Mouse (Mus musculus): ENCODE results near the gene Trmt11.
"Not testable (repeated sequence)": the region's sequence is repeated elsewhere in the genome, so short reads cannot be mapped to it uniquely, and the experiment has no call there.

The Trmt11 gene

GRCm38 (mm10) chr10:30566364-30566763 is 34.2 kb downstream of the Trmt11 start:
- in situ Hi-C loops (cut with MboI; ENCODE audit: low sequenced_read_pairs) = no loop called here

- in situ Hi-C loops (cut with MboI; ENCODE audit: low sequenced_read_pairs) = no loop called here
Observed at GRCm38 (mm10) chr10:30564651-30565050, 35.9 kb downstream of the Trmt11 start.

GRCm38 (mm10) chr10:30555686-30556578 is 44.6 kb downstream of the Trmt11 start:
- in situ Hi-C loops (cut with MboI; ENCODE audit: low sequenced_read_pairs) = no loop called here

GRCm38 (mm10) chr10:30552377-30552776 is 48.2 kb downstream of the Trmt11 start:
- in situ Hi-C loops (cut with MboI; ENCODE audit: low sequenced_read_pairs) = no loop called here

GRCm38 (mm10) chr10:30549974-30550373 is 50.6 kb downstream of the Trmt11 start:
- in situ Hi-C loops (cut with MboI; ENCODE audit: low sequenced_read_pairs) = no loop called here

- in situ Hi-C loops (cut with MboI; ENCODE audit: low sequenced_read_pairs) = no loop called here
Observed at GRCm38 (mm10) chr10:30538538-30538815, 62.1 kb downstream of the Trmt11 start.

- in situ Hi-C loops (cut with MboI; ENCODE audit: low sequenced_read_pairs) = no loop called here
Observed at GRCm38 (mm10) chr10:30537734-30538537, 62.6 kb downstream of the Trmt11 start.

- in situ Hi-C loops (cut with MboI; ENCODE audit: low sequenced_read_pairs) = not testable (repeated sequence)
Observed at GRCm38 (mm10) chr10:30535930-30536329, 64.6 kb downstream of the Trmt11 start.

- in situ Hi-C loops (cut with MboI; ENCODE audit: low sequenced_read_pairs) = no loop called here
Observed at GRCm38 (mm10) chr10:30527122-30527521, 73.4 kb downstream of the Trmt11 start.

- in situ Hi-C loops (cut with MboI; ENCODE audit: low sequenced_read_pairs) = no loop called here
Observed at GRCm38 (mm10) chr10:30521727-30522126, 78.8 kb downstream of the Trmt11 start.

GRCm38 (mm10) chr10:30519143-30519542 is 81.4 kb downstream of the Trmt11 start:
- in situ Hi-C loops (cut with MboI; ENCODE audit: low sequenced_read_pairs) = no loop called here

GRCm38 (mm10) chr10:30517224-30517623 is 83.3 kb downstream of the Trmt11 start:
- in situ Hi-C loops (cut with MboI; ENCODE audit: low sequenced_read_pairs) = no loop called here

- in situ Hi-C loops (cut with MboI; ENCODE audit: low sequenced_read_pairs) = no loop called here
Observed at GRCm38 (mm10) chr10:30516771-30517170, 83.8 kb downstream of the Trmt11 start.

- in situ Hi-C loops (cut with MboI; ENCODE audit: low sequenced_read_pairs) = no loop called here
Observed at GRCm38 (mm10) chr10:30504736-30505135, 95.8 kb downstream of the Trmt11 start.

- in situ Hi-C loops (cut with MboI; ENCODE audit: low sequenced_read_pairs) = no loop called here
Observed at GRCm38 (mm10) chr10:30503168-30503567, 97.4 kb downstream of the Trmt11 start.

- in situ Hi-C loops (cut with MboI; ENCODE audit: low sequenced_read_pairs) = no loop called here
Observed at GRCm38 (mm10) chr10:30502718-30503117, 97.8 kb downstream of the Trmt11 start.

- in situ Hi-C loops (cut with MboI; ENCODE audit: low sequenced_read_pairs) = not testable (repeated sequence)
Observed at GRCm38 (mm10) chr10:30498223-30498622, 102.3 kb downstream of the Trmt11 start.
